Mouse (Mus musculus): ENCODE data around the gene Gm7145. TPM values are rescaled to one million over a fixed set of nuclear protein-coding genes. Genes with fewer than 3 reads are reported as not detected.
"Not testable (repeated sequence)": the region's sequence is repeated elsewhere in the genome, so short reads cannot be mapped to it uniquely, and the experiment has no call there.

The Gm7145 gene
- polyA plus RNA-seq (2014; fragmentation: Nextera tagmentation; extraction: Ambion mirVana): not detected in 2 replicates

DNA sequence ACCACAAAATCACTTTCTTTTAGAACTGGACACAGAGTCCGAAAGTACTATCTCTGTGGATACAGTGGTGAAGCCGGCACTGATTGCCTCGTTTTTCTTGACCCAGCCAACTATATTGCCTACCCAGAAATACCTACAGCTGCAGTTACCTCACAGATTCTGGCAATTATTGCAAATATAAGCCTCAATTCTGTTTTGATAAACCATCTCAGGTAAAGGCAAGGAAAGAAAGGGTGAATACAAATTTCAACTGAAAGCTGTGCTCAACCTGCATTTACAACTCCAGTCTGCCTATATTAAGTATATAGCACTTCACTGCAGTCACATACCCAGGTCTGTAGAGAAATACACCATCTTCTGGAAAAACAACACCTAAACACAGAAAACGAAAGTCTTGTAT lies at the start of gene Gm7145:
Gene Gm7145, plus strand, starts transcription at position 301 of the 400 bp plus-strand sequence.
- WGBS: 77% methylated on average over 4 of the region's 4 CpGs
- ATAC-seq (ENCODE audit: low FRiP score): no peak
- Histone ChIP-seq H3K9ac (ENCODE audit: low read length) (no peak within 1 kb of the TSS), H3K4me1 (ENCODE audit: control insufficient read depth, insufficient read depth, low read length) (no peaks in the 10 kb centered on the region), H3K4me2 (no peak within 1 kb of the TSS), H3K27me3 (ENCODE audit: control insufficient read depth, insufficient read depth, low read length) (no peaks in the 10 kb centered on the region), H3K4me3 (ENCODE audit: low read depth, low read length) (no peak within 1 kb of the TSS), H3K27ac (ENCODE audit: low read depth, low read length) (no peak within 1 kb of the TSS), H3K9me3 (ENCODE audit: control insufficient read depth, low read length) (no peaks in the 10 kb centered on the region), H3K36me3 (ENCODE audit: control insufficient read depth, insufficient read depth, low read length) (no peaks in the 10 kb centered on the region)
- DNase-seq (ENCODE audit: low spot score, missing footprints): no peak

DNA sequence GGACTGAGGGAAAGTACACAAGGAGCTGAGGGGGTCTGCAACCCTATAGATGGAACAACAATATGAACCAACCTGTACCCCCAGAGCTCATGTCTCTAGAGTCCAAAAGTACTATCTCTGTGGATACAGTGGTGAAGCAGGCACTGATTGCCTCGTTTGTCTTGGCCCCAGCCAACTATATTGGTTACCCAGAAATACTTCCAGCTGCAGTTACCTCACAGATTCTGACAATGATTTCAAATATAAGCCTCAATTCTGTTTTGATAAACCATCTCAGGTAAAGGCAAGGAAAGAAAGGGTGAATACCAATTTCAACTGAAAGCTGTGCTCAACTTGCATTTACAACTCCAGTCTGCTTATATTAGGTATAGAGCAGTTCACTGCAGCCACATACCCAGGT lies 38.0 kb upstream of the Gm7145 start, which contains the start of gene Gm28168:
Gene Gm28168, plus strand, starts transcription at position 301 of the 400 bp plus-strand sequence.
- DNase-seq (ENCODE audit: low spot score, missing footprints); H3K36me3 ChIP-seq (ENCODE audit: control insufficient read depth, insufficient read depth, low read length); H3K9me3 ChIP-seq (ENCODE audit: control insufficient read depth, low read length); H3K4me1 ChIP-seq (ENCODE audit: control insufficient read depth, insufficient read depth, low read length); H3K4me2 ChIP-seq; H3K27me3 ChIP-seq (ENCODE audit: control insufficient read depth, insufficient read depth, low read length); H3K27ac ChIP-seq (ENCODE audit: low read depth, low read length); H3K4me3 ChIP-seq (ENCODE audit: low read depth, low read length); H3K9ac ChIP-seq (ENCODE audit: low read length); ATAC-seq (ENCODE audit: low FRiP score): not testable (repeated sequence)
- 70% methylated on average over 1 of the region's 1 CpGs for WGBS

DNA sequence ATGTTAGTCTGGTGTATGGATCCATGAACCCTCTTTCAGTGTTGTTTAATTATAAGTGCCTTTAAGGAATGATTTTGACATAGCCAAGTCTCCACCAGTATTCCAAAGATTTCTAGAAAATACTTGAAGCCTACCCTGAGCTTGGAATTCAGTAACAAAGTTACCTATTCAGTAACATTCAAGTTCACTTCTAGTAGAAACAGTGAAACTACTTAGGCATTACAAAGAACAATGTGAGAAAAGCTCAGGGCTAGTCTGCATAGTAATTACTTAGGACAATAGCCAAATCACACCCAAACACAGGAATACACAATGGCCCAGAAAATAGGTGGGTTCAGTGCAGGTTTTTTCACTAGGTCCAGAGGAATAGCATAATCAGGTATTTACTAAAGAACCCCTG lies 38.1 kb downstream of the Gm7145 start:
- H3K4me1 ChIP-seq (ENCODE audit: control insufficient read depth, insufficient read depth, low read length); H3K36me3 ChIP-seq (ENCODE audit: control insufficient read depth, insufficient read depth, low read length); H3K4me2 ChIP-seq; H3K4me3 ChIP-seq (ENCODE audit: low read depth, low read length); DNase-seq (ENCODE audit: low spot score, missing footprints); H3K27ac ChIP-seq (ENCODE audit: low read depth, low read length); ATAC-seq (ENCODE audit: low FRiP score); H3K9ac ChIP-seq (ENCODE audit: low read length); H3K9me3 ChIP-seq (ENCODE audit: control insufficient read depth, low read length); H3K27me3 ChIP-seq (ENCODE audit: control insufficient read depth, insufficient read depth, low read length): not testable (repeated sequence)

DNA sequence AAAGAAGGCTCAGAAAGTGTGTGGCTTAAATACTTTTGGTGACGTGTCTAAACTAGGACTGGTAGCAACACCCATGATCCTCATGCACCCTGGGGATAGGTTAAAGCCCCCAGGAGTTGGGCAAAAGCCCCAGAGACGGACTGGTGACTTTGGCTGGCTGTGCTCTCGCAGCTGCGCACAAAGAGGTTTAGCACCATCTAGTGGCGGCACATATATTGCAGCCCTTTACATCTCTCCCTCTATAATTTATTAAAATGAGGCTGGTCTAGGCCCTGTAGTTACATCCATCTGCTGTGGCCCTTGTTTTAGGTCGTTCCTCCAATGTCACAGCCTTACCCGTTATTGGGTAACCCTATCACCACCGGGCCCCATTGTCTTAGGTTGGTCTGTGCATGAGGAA lies 47.0 kb downstream of the Gm7145 start:
- H3K36me3 ChIP-seq (ENCODE audit: control insufficient read depth, insufficient read depth, low read length); H3K27me3 ChIP-seq (ENCODE audit: control insufficient read depth, insufficient read depth, low read length); H3K9me3 ChIP-seq (ENCODE audit: control insufficient read depth, low read length); H3K4me3 ChIP-seq (ENCODE audit: low read depth, low read length); H3K4me2 ChIP-seq; H3K4me1 ChIP-seq (ENCODE audit: control insufficient read depth, insufficient read depth, low read length); ATAC-seq (ENCODE audit: low FRiP score); H3K27ac ChIP-seq (ENCODE audit: low read depth, low read length); DNase-seq (ENCODE audit: low spot score, missing footprints); H3K9ac ChIP-seq (ENCODE audit: low read length): not testable (repeated sequence)
- WGBS: 22% methylated on average over 8 of the region's 8 CpGs

Other genes starting within 250 kb of the Gm7145 start
- not detected in 2 replicates for gene B020011L13Rik, start 184.8 kb upstream of the Gm7145 start, polyA plus RNA-seq (2014; fragmentation: Nextera tagmentation; extraction: Ambion mirVana)
- gene Gm28360, start 135.9 kb upstream of the Gm7145 start, polyA plus RNA-seq (2014; fragmentation: Nextera tagmentation; extraction: Ambion mirVana): not detected in 2 replicates
- gene Gm28168, start 37.9 kb upstream of the Gm7145 start, polyA plus RNA-seq (2014; fragmentation: Nextera tagmentation; extraction: Ambion mirVana): not detected in 2 replicates
- gene Gm29106, start 210.6 kb downstream of the Gm7145 start, polyA plus RNA-seq (2014; fragmentation: Nextera tagmentation; extraction: Ambion mirVana): 0.21 and 0.23 TPM in 2 replicates

Data from midbrain, embryonic 11.5 days (tissue).